Mouse (Mus musculus) hindbrain, embryonic 14.5 days (tissue): ENCODE data around the gene Fam129b. TPM values are rescaled to one million over a fixed set of nuclear protein-coding genes. Genes with fewer than 3 reads are reported as not detected.

ENCODE experiments used
- ATAC-seq: fragments of 200-750 bp; cut with Nextera tagmentation; 2 replicates; pipeline ENCODE4 v1.8.0; 2017; ENCODE audit warnings: moderate number of reproducible peaks, mild to moderate bottlenecking, moderate TSS enrichment, moderate library complexity; ENCODE audit not compliant: low FRiP score
- DNase-seq: peaks from one replicate; pipeline ENCODE4 v3.0.0-alpha.2; 2015; ENCODE audit warnings: low spot score
- H3K27ac ChIP-seq: fragments of 300-500 bp; sonication (generic); 2 replicates; pipeline ENCODE4 v1.5.1; 2014; ENCODE audit warnings: mild to moderate bottlenecking, moderate library complexity
- H3K27me3 ChIP-seq: fragments of 300-500 bp; sonication (generic); 2 replicates; pipeline ENCODE4 v1.6.1; 2014; ENCODE audit warnings: mild to moderate bottlenecking, low read length, mixed read lengths; ENCODE audit not compliant: control insufficient read depth, insufficient read depth
- H3K36me3 ChIP-seq: fragments of 300-500 bp; sonication (generic); replicated peaks from 2 replicates; pipeline ENCODE4 v1.6.1; 2014; ENCODE audit not compliant: control insufficient read depth, insufficient read depth
- H3K4me1 ChIP-seq: fragments of 300-500 bp; sonication (generic); replicated peaks from 2 replicates; pipeline ENCODE4 v1.6.1; 2014; ENCODE audit warnings: antibody characterized with exemption, low read length, mixed read lengths; ENCODE audit not compliant: control insufficient read depth, insufficient read depth
- H3K4me2 ChIP-seq: fragments of 300-500 bp; sonication (generic); replicated peaks from 2 replicates; pipeline ENCODE4 v1.6.1; 2014; ENCODE audit warnings: mild to moderate bottlenecking, moderate library complexity
- H3K4me3 ChIP-seq: fragments of 300-500 bp; sonication (generic); replicated peaks from 2 replicates; pipeline ENCODE4 v1.5.1; 2014; ENCODE audit warnings: mild to moderate bottlenecking, low read length
- H3K9ac ChIP-seq: fragments of 300-500 bp; sonication (generic); 2 replicates; pipeline ENCODE4 v1.6.1; 2014
- H3K9me3 ChIP-seq: fragments of 300-500 bp; sonication (generic); 2 replicates; pipeline ENCODE4 v1.6.1; 2016; ENCODE audit warnings: low read length; ENCODE audit not compliant: control insufficient read depth
- WGBS: fragments of 180-500 bp; shearing (Covaris S2); extraction: QIAGEN DNeasy Blood & Tissue Kit; methylation state at CpG from one replicate; pipeline ENCODE4 v1.1.7; 2014; 5-methylcytosine and 5-hydroxymethylcytosine counted together
- polyA plus RNA-seq: library from polyadenylated mRNA; unstranded; fragments of >200 nt; fragmentation: Nextera tagmentation; extraction: Ambion mirVana; gene quantifications from 2 replicates; pipeline ENCODE4 v1.2.1, GENCODE M21; 2014

The Fam129b gene
- 16.8 and 19.4 TPM in 2 replicates for polyA plus RNA-seq

DNA sequence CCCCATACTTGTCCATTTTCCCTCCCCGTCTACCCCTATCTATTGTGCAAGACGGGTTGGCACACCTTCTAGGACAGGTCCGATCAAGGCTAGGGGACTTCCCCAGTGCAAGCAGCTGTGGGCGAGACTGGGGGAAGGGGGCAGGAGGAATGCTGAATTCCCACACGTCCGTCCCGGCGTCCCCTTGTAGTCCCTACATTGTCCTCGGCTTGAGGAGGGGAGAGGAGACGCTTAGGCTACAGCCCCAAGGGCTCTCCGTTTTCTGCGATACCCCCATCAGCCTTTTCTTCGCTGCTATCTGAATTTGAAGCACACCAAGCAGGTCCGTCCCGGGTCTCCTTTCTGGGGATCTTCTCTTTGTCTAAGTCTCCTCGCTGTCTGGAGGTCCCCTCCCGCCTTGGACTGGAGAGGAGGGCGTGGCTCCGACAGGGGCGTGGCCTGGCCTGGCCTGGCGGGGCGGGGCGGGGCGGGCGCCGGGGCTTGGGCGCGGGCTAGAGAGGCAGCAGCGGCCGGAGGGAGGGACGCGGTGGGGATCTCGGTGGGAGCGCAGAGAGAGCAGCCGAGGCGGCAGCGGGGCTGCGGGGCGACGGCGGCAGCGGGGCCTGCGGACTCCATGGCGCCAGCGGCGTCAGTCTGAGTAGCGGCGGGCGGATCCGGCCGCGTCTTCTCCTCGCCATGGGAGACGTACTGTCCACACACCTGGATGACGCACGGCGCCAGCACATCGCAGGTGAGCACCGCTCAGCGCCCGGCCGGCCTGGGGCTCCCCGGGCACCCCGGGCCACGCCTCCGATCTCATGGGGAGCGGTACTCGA, at the start of gene Fam129b:
Gene Fam129b, plus strand, starts transcription at position 440 of the 815 bp plus-strand sequence.
- Histone ChIP-seq H3K9me3 (no peaks in the 10 kb centered on the region), H3K4me1 (peaks cover 53% of the 10 kb centered on the region), H3K36me3 (no peaks in the 10 kb centered on the region), H3K27ac (peak within 1 kb of the TSS; percentile 97), H3K27me3 (no peaks in the 10 kb centered on the region), H3K4me2 (peak within 1 kb of the TSS; percentile 97), H3K9ac (peak within 1 kb of the TSS; percentile 96), H3K4me3 (peak within 1 kb of the TSS; percentile 94)
- DNase-seq, result peak; percentile 81
- ATAC-seq, result peak; percentile 89
- under 1% methylated on average over 56 of the region's 68 CpGs for WGBS

DNA sequence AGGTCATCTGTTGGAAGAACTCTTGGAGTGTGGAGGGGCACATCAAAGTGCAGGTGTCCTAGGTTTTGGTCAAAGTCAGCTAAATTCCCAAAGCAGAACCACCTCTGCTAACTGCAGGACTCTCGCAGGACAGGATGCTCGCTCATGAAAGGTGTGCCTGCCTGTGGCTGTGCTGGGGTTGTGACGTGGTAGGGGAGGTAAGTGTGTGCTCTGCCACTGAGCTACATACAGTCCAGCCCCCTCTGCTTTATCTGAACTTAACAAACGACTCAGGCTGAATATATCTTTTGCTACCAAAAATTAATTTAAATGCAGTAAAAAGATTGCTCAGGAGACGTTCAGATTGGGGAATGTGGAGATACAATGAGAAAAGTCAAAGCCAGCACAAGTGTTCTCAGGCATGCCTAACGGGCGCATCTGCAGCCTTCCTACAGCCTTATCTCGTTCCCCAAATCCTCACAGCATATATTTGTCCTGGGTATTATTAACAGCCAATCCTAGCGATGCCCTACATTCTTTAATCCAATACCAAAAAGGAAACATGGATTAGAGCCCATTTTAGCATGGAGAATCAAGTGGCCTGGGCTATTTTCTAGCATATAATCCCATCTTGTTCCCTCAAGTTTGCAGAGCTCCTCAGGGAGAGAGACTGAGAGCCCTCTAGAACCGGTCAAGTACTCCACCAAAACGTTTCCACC, 46.8 kb upstream of the Fam129b start:
- no peak overlapping the region for H3K27ac ChIP-seq
- ATAC-seq (no peak), DNase-seq (no peak)
- no peak overlapping the region for H3K9ac ChIP-seq
- H3K4me1 ChIP-seq, result no peaks in the 10 kb centered on the region; the same call in 1 of the 2 replicates
- WGBS, result 82% methylated on average over 11 of the region's 11 CpGs
- H3K4me3 ChIP-seq, result no peak overlapping the region
- 0 out of 2 replicates have a peak, but pooled peaks cover 7% of the 10 kb centered on the region for H3K36me3 ChIP-seq
- H3K27me3 ChIP-seq, result no peaks in the 10 kb centered on the region
- H3K9me3 ChIP-seq, result no peaks in the 10 kb centered on the region
- H3K4me2 ChIP-seq, result no peak overlapping the region

DNA sequence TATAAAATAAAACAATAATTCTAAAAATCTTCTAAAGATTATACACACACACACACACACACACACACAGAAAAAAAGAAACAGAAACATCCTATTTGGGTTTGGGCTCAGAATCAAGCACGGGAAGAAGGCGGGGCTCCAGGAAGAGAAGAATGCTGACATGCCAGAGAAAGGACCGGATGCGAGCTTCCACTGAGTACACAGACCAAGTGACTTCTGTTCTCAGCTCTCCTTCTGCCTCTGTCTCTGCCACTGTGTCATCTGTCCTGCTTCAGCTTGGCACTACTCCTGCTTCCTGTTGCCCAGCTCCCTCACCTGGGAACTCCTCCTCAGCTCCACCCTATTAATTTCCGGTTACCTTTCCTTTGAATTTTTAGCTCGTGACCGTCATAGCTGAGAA, 41.4 kb upstream of the Fam129b start:
- H3K4me1 ChIP-seq, result 0 out of 2 replicates have a peak, but pooled peaks cover 3% of the 10 kb centered on the region
- 73% methylated on average over 7 of the region's 7 CpGs for WGBS
- no peaks in the 10 kb centered on the region for H3K27me3 ChIP-seq
- DNase-seq, result no peak
- no peak overlapping the region for H3K4me3 ChIP-seq
- H3K4me2 ChIP-seq, result no peak overlapping the region
- H3K27ac ChIP-seq, result peak overlapping the region; percentile 32; the same call in 1 of the 2 replicates
- no peaks in the 10 kb centered on the region for H3K9me3 ChIP-seq
- H3K9ac ChIP-seq, result no peak overlapping the region
- ATAC-seq, result no peak
- H3K36me3 ChIP-seq, result 0 out of 2 replicates have a peak, but pooled peaks cover 7% of the 10 kb centered on the region

GRCm38 (mm10) chr2:32835588-32835987, 40.3 kb upstream of the Fam129b start:
- 0 out of 2 replicates have a peak, but pooled peaks cover 3% of the 10 kb centered on the region for H3K4me1 ChIP-seq
- no peaks in the 10 kb centered on the region for H3K27me3 ChIP-seq
- no peak overlapping the region for H3K4me2 ChIP-seq
- DNase-seq (no peak), ATAC-seq (no peak)
- no peak overlapping the region for H3K4me3 ChIP-seq
- H3K9me3 ChIP-seq, result no peaks in the 10 kb centered on the region
- H3K36me3 ChIP-seq, result peaks cover 3% of the 10 kb centered on the region; the same call in 1 of the 2 replicates
- H3K9ac ChIP-seq, result no peak overlapping the region
- H3K27ac ChIP-seq, result no peak overlapping the region

- Histone ChIP-seq H3K4me3 (no peak overlapping the region), H3K4me1 (0 out of 2 replicates have a peak, but pooled peaks cover 3% of the 10 kb centered on the region), H3K27me3 (no peaks in the 10 kb centered on the region), H3K4me2 (no peak overlapping the region), H3K9ac (no peak overlapping the region), H3K36me3 (peaks cover 14% of the 10 kb centered on the region; the same call in 1 of the 2 replicates), H3K27ac (no peak overlapping the region), H3K9me3 (no peaks in the 10 kb centered on the region)
- DNase-seq (no peak), ATAC-seq (no peak)
- WGBS, result 71% methylated on average over 9 of the region's 9 CpGs
Observed at GRCm38 (mm10) chr2:32838147-32838884, 37.6 kb upstream of the Fam129b start.

- ATAC-seq, result no peak
- Histone ChIP-seq H3K27ac (no peak overlapping the region), H3K9ac (no peak overlapping the region), H3K27me3 (no peaks in the 10 kb centered on the region), H3K36me3 (peaks cover 14% of the 10 kb centered on the region; the same call in 1 of the 2 replicates), H3K4me1 (peaks cover 9% of the 10 kb centered on the region; the same call in 1 of the 2 replicates), H3K9me3 (no peaks in the 10 kb centered on the region), H3K4me3 (no peak overlapping the region), H3K4me2 (no peak overlapping the region)
- WGBS, result 81% methylated on average over 2 of the region's 2 CpGs
- DNase-seq, result no peak
Observed at GRCm38 (mm10) chr2:32839261-32839660, 36.7 kb upstream of the Fam129b start.

DNA sequence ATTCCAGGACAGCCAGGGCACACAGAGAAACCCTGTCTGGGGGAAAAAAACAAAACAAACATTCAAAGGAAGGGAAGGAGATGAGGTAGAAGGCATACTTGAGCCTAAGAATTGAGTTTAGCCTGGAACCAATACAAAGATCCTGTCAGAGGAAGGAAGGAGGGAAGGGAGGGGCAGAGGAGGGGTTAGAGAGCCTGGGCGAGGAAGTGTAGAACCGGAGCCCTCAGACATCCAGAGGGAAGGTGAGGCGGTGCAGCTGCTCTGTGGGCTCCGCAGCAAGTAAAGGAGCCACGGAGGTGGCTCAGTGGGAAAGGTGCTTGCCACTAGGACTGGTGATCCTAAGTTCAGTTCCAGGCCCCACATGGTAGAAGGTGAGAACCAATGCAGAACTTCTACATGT, 34.8 kb upstream of the Fam129b start:
- Histone ChIP-seq H3K4me1 (peaks cover 16% of the 10 kb centered on the region), H3K27me3 (no peaks in the 10 kb centered on the region), H3K4me2 (no peak overlapping the region), H3K9me3 (no peaks in the 10 kb centered on the region), H3K9ac (no peak overlapping the region), H3K27ac (no peak overlapping the region), H3K4me3 (no peak overlapping the region), H3K36me3 (peaks cover 14% of the 10 kb centered on the region; the same call in 1 of the 2 replicates)
- WGBS, result 78% methylated on average over 5 of the region's 5 CpGs
- ATAC-seq (no peak), DNase-seq (no peak)

DNA sequence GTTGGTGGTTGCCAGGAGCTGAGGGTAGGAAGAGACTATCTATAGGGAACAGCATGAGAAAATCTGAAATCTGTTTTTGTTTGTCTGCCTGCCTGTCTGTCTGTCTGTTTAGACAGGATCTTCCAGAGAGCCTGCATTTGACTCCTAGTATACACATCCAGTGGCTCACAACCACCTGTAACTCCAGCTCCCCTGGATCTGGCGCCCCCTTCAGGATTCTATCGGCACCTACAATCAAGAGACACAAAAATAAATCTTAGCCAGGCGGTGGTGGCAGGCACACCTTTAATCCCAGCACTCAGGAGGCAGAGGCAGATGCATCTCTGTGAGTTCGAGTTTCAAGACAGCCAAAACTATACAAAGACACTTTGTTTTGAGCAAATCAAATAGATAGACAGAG, 33.4 kb upstream of the Fam129b start:
- Histone ChIP-seq H3K36me3 (peaks cover 14% of the 10 kb centered on the region; the same call in 1 of the 2 replicates), H3K27ac (no peak overlapping the region), H3K4me1 (peaks cover 20% of the 10 kb centered on the region), H3K4me2 (no peak overlapping the region), H3K9ac (no peak overlapping the region), H3K4me3 (no peak overlapping the region), H3K9me3 (no peaks in the 10 kb centered on the region), H3K27me3 (no peaks in the 10 kb centered on the region)
- DNase-seq (no peak), ATAC-seq (no peak)
- WGBS, result 47% methylated on average over 4 of the region's 4 CpGs
